Mouse (Mus musculus): Measurements from ENCODE around the gene Clec14a. TPM values are rescaled to one million over a fixed set of nuclear protein-coding genes. Genes with fewer than 3 reads are reported as not detected.

Clec14a gene
- polyA plus RNA-seq, 1 experiment from 2014 or later, result 48.7 TPM

- Histone ChIP-seq H3K9ac (ENCODE audit: low read length) (peak overlapping the region; percentile 58), H3K4me1 (replicated peaks; ENCODE audit: control insufficient read depth, insufficient read depth, low read length) (peaks cover 4% of the 10 kb centered on the region; the same call in 1 of the 2 replicates), H3K4me2 (ENCODE audit: low read depth, low read length) (peak overlapping the region; percentile 51), H3K9me3 (ENCODE audit: control insufficient read depth, low read length) (no peaks in the 10 kb centered on the region), H3K27ac (ENCODE audit: low read length) (peak overlapping the region; percentile 80), H3K4me3 (ENCODE audit: low read length) (peak overlapping the region; percentile 45), H3K36me3 (ENCODE audit: control insufficient read depth, insufficient read depth, low read length) (no peaks in the 10 kb centered on the region), H3K27me3 (ENCODE audit: control insufficient read depth, insufficient read depth, low read depth, low read length) (no peaks in the 10 kb centered on the region)
- ATAC-seq (ENCODE audit: low read depth), result no peak
- 33% methylated on average over 8 of the region's 8 CpGs for WGBS
Observed at GRCm38 (mm10) chr12:58267779-58268178, 1.3 kb downstream of the Clec14a start.

- no peak for ATAC-seq (ENCODE audit: low read depth)
- no peaks in the 10 kb centered on the region for H3K27me3 ChIP-seq (ENCODE audit: control insufficient read depth, insufficient read depth, low read depth, low read length)
- H3K36me3 ChIP-seq (ENCODE audit: control insufficient read depth, insufficient read depth, low read length), result no peaks in the 10 kb centered on the region
- H3K4me1 ChIP-seq (replicated peaks; ENCODE audit: control insufficient read depth, insufficient read depth, low read length), result no peaks in the 10 kb centered on the region
- H3K27ac ChIP-seq (ENCODE audit: low read length), result no peak overlapping the region
- H3K4me2 ChIP-seq (ENCODE audit: low read depth, low read length), result no peak overlapping the region
- no peak overlapping the region for H3K4me3 ChIP-seq (ENCODE audit: low read length)
- WGBS, result 88% methylated on average over 1 of the region's 1 CpGs
- H3K9ac ChIP-seq (ENCODE audit: low read length), result no peak overlapping the region
- no peaks in the 10 kb centered on the region for H3K9me3 ChIP-seq (ENCODE audit: control insufficient read depth, low read length)
Observed at GRCm38 (mm10) chr12:58251901-58252300, 17.2 kb downstream of the Clec14a start.

GRCm38 (mm10) chr12:58232489-58232888 is 36.6 kb downstream of the Clec14a start:
- ATAC-seq (ENCODE audit: low read depth), result no peak
- H3K36me3 ChIP-seq (ENCODE audit: control insufficient read depth, insufficient read depth, low read length), result no peaks in the 10 kb centered on the region
- 83% methylated on average over 2 of the region's 2 CpGs for WGBS

GRCm38 (mm10) chr12:58225644-58226043 is 43.4 kb downstream of the Clec14a start:
- Histone ChIP-seq H3K9me3 (ENCODE audit: control insufficient read depth, low read length) (no peaks in the 10 kb centered on the region), H3K36me3 (ENCODE audit: control insufficient read depth, insufficient read depth, low read length) (no peaks in the 10 kb centered on the region), H3K27ac (ENCODE audit: low read length) (no peak overlapping the region), H3K4me1 (replicated peaks; ENCODE audit: control insufficient read depth, insufficient read depth, low read length) (no peaks in the 10 kb centered on the region), H3K4me2 (ENCODE audit: low read depth, low read length) (no peak overlapping the region), H3K9ac (ENCODE audit: low read length) (no peak overlapping the region), H3K27me3 (ENCODE audit: control insufficient read depth, insufficient read depth, low read depth, low read length) (no peaks in the 10 kb centered on the region), H3K4me3 (ENCODE audit: low read length) (no peak overlapping the region)
- ATAC-seq (ENCODE audit: low read depth), result no peak
- WGBS, result 80% methylated on average over 5 of the region's 5 CpGs

More at GRCm38 (mm10) chr12:58232489-58232888, 36.6 kb downstream of the Clec14a start:
- Histone ChIP-seq H3K4me2 (ENCODE audit: low read depth, low read length) (no peak overlapping the region), H3K27ac (ENCODE audit: low read length) (no peak overlapping the region), H3K4me1 (replicated peaks; ENCODE audit: control insufficient read depth, insufficient read depth, low read length) (no peaks in the 10 kb centered on the region), H3K27me3 (ENCODE audit: control insufficient read depth, insufficient read depth, low read depth, low read length) (no peaks in the 10 kb centered on the region), H3K9ac (ENCODE audit: low read length) (no peak overlapping the region), H3K4me3 (ENCODE audit: low read length) (no peak overlapping the region), H3K9me3 (ENCODE audit: control insufficient read depth, low read length) (no peaks in the 10 kb centered on the region)

- H3K36me3 ChIP-seq (ENCODE audit: control insufficient read depth, insufficient read depth, low read length), result no peaks in the 10 kb centered on the region
- H3K9ac ChIP-seq (ENCODE audit: low read length), result no peak overlapping the region
- no peak overlapping the region for H3K4me2 ChIP-seq (ENCODE audit: low read depth, low read length)
- peaks cover under 1% of the 10 kb centered on the region; the same call in 1 of the 2 replicates for H3K27me3 ChIP-seq (ENCODE audit: control insufficient read depth, insufficient read depth, low read depth, low read length)
- peaks cover 7% of the 10 kb centered on the region for H3K4me1 ChIP-seq (replicated peaks; ENCODE audit: control insufficient read depth, insufficient read depth, low read length)
- H3K9me3 ChIP-seq (ENCODE audit: control insufficient read depth, low read length), result no peaks in the 10 kb centered on the region
- H3K27ac ChIP-seq (ENCODE audit: low read length), result no peak overlapping the region
- WGBS, result 83% methylated on average over 3 of the region's 3 CpGs
- ATAC-seq (ENCODE audit: low read depth), result no peak
- H3K4me3 ChIP-seq (ENCODE audit: low read length), result no peak overlapping the region
Observed at GRCm38 (mm10) chr12:58219078-58219477, 50.0 kb downstream of the Clec14a start.

- Histone ChIP-seq H3K36me3 (ENCODE audit: control insufficient read depth, insufficient read depth, low read length) (no peaks in the 10 kb centered on the region), H3K9me3 (ENCODE audit: control insufficient read depth, low read length) (no peaks in the 10 kb centered on the region), H3K4me3 (ENCODE audit: low read length) (no peak overlapping the region), H3K4me1 (replicated peaks; ENCODE audit: control insufficient read depth, insufficient read depth, low read length) (peaks cover 27% of the 10 kb centered on the region), H3K9ac (ENCODE audit: low read length) (no peak overlapping the region), H3K4me2 (ENCODE audit: low read depth, low read length) (no peak overlapping the region), H3K27me3 (ENCODE audit: control insufficient read depth, insufficient read depth, low read depth, low read length) (peaks cover 29% of the 10 kb centered on the region), H3K27ac (ENCODE audit: low read length) (no peak overlapping the region)
- ATAC-seq (ENCODE audit: low read depth), result no peak
- 56% methylated on average over 2 of the region's 2 CpGs for WGBS
Observed at GRCm38 (mm10) chr12:58216218-58216617, 52.9 kb downstream of the Clec14a start.

Other genes starting within 250 kb of the Clec14a start
- gene Sstr1, start 57.5 kb downstream of the Clec14a start, polyA plus RNA-seq (2015; fragmentation: Nextera tagmentation; extraction: Ambion mirVana), result 0.19 and 0.24 TPM in 2 replicates

Data from lung, embryonic 16.5 days (tissue).